Mouse (Mus musculus): ENCODE data around the gene Plscr3.

- TF ChIP-seq JUND (conservative IDR thresholded peaks at IDR 0.05; ENCODE audit: low read depth, low read length) = no peak
- TF ChIP-seq RCOR1 (conservative IDR thresholded peaks at IDR 0.05; ENCODE audit: low read depth, low read length) = no peak
- no peak for TF ChIP-seq EP300 (IDR thresholded peaks at IDR 0.05; ENCODE audit: low read length)
- TF ChIP-seq ZMIZ1 (IDR thresholded peaks at IDR 0.05; ENCODE audit: low read depth, low read length) = no peak
- TF ChIP-seq UBTF (IDR thresholded peaks at IDR 0.05; ENCODE audit: low read depth, low read length) = no peak
- TF ChIP-seq RAD21 (IDR thresholded peaks at IDR 0.05; ENCODE audit: low read depth, low read length) = peak; percentile 54
- TF ChIP-seq MAX (IDR thresholded peaks at IDR 0.05; ENCODE audit: low read length) = no peak
- no peak for TF ChIP-seq POLR2A (IDR thresholded peaks at IDR 0.05; ENCODE audit: low read depth, low read length)
- no peak for TF ChIP-seq IRF4 (IDR thresholded peaks at IDR 0.05; ENCODE audit: low read depth, low read length)
- TF ChIP-seq CTCF (conservative IDR thresholded peaks at IDR 0.05 in 1 of 2, IDR thresholded peaks at IDR 0.05 in 1 of 2; ENCODE audit: low read depth in 2 of 2, low read length in 2 of 2) = peak in 1 of 2 experiments; percentile 85; a peak in 2 of 4 replicates
- no peak for TF ChIP-seq ZKSCAN1 (IDR thresholded peaks at IDR 0.05; ENCODE audit: borderline replicate concordance, low read depth, low read length)
Observed at GRCm38 (mm10) chr11:69855347-69855746, 9.2 kb downstream of the Plscr3 start.
